Mouse (Mus musculus) MEL (cell line): ENCODE data around the gene Gys1. TPM values are rescaled to one million over a fixed set of nuclear protein-coding genes. Genes with fewer than 3 reads are reported as not detected.

Experiments
- DNase-seq: peaks from one replicate; pipeline ENCODE4 v3.0.0; 2011; ENCODE audit warnings: low read depth, low spot score
- H3K27ac ChIP-seq: 2 replicates; pipeline ENCODE4 v1.5.1; 2012; ENCODE audit warnings: low read depth, mild to moderate bottlenecking, control low read depth, low read length, moderate library complexity; ENCODE audit not compliant: control insufficient read depth
- H3K27me3 ChIP-seq, 2 experiments: fragments of 150-350 bp in 1 of 2; sonication (generic) in 1 of 2; 2 replicates each; pipeline ENCODE4 v1.6.1; 2012; ENCODE audit warnings: low read length in 2 of 2, mild to moderate bottlenecking in 2 of 2, improper control_type of control experiment in 1 of 2, moderate library complexity in 1 of 2; ENCODE audit not compliant: insufficient read depth in 2 of 2, control insufficient read depth in 1 of 2
- H3K36me3 ChIP-seq, 2 experiments: 2 replicates each; pipeline ENCODE4 v1.6.1; 2012 to 2014; ENCODE audit warnings: low read length in 2 of 2, improper control_type of control experiment in 1 of 2, inconsistent platforms in 1 of 2, mild to moderate bottlenecking in 1 of 2; ENCODE audit not compliant: insufficient read depth in 2 of 2, control insufficient read depth in 1 of 2
- H3K4me1 ChIP-seq, 2 experiments: fragments of 150-350 bp in 1 of 2; sonication (generic) in 1 of 2; 2 replicates each; pipeline ENCODE4 v1.6.1; 2012; ENCODE audit warnings: low read length in 2 of 2, improper control_type of control experiment in 1 of 2, mild to moderate bottlenecking in 1 of 2; ENCODE audit not compliant: insufficient read depth in 2 of 2, control insufficient read depth in 1 of 2
- H3K4me3 ChIP-seq, 2 experiments: fragments of 150-350 bp in 1 of 2; sonication (generic) in 1 of 2; 2 replicates each; pipeline ENCODE4 v1.5.1; 2012; ENCODE audit warnings: low read depth in 2 of 2, low read length in 2 of 2, mild to moderate bottlenecking in 2 of 2, moderate library complexity in 2 of 2, control low read depth in 1 of 2, improper control_type of control experiment in 1 of 2; ENCODE audit not compliant: control insufficient read depth in 1 of 2, insufficient read depth in 1 of 2
- H3K79me2 ChIP-seq: 2 replicates; pipeline ENCODE4 v1.6.1; 2012; ENCODE audit warnings: mild to moderate bottlenecking, low read length, moderate library complexity; ENCODE audit not compliant: control insufficient read depth, poor library complexity, insufficient read depth
- H3K9ac ChIP-seq: 2 replicates; pipeline ENCODE4 v1.6.1; 2012; ENCODE audit warnings: low read depth, mild to moderate bottlenecking, control low read depth, low read length, moderate library complexity; ENCODE audit not compliant: control insufficient read depth, poor library complexity, severe bottlenecking
- H3K9me3 ChIP-seq: fragments of 150-350 bp; sonication (generic); replicated peaks from 2 replicates; pipeline ENCODE4 v1.6.1; 2012; ENCODE audit warnings: mild to moderate bottlenecking, low read length, improper control_type of control experiment, moderate library complexity; ENCODE audit not compliant: insufficient read depth
- BHLHE40 ChIP-seq: IDR thresholded peaks from 2 replicates; pipeline ENCODE4 v1.6.1; 2012; ENCODE audit warnings: low read depth, mild to moderate bottlenecking, inconsistent platforms, low read length, improper control_type of control experiment, borderline replicate concordance
- CTCF ChIP-seq, 3 experiments: IDR thresholded peaks in 2 of 3; conservative IDR thresholded peaks in 1 of 3; 2 replicates each; pipeline ENCODE4 v1.5.1; 2011 to 2012; ENCODE audit warnings: low read length in 3 of 3, low read depth in 2 of 3, mild to moderate bottlenecking in 2 of 3, improper control_type of control experiment in 1 of 3, inconsistent platforms in 1 of 3, mixed read lengths in 1 of 3, moderate library complexity in 1 of 3; ENCODE audit not compliant: control insufficient read depth in 1 of 3, insufficient read depth in 1 of 3, poor library complexity in 1 of 3, severe bottlenecking in 1 of 3
- EP300 ChIP-seq, 2 experiments: IDR thresholded peaks; 2 replicates each; pipeline ENCODE4 v1.6.1; 2011; ENCODE audit warnings: improper control_type of control experiment in 2 of 2, low read length in 2 of 2, low read depth in 1 of 2, mild to moderate bottlenecking in 1 of 2
- ETS1 ChIP-seq: IDR thresholded peaks from 2 replicates; pipeline ENCODE4 v1.6.1; 2012; ENCODE audit warnings: low read depth, mild to moderate bottlenecking, inconsistent platforms, low read length, improper control_type of control experiment, moderate library complexity
- GABPA ChIP-seq: IDR thresholded peaks from 2 replicates; pipeline ENCODE4 v1.6.1; 2012; ENCODE audit warnings: low read depth, mild to moderate bottlenecking, inconsistent platforms, low read length, improper control_type of control experiment, moderate library complexity
- KAT2A ChIP-seq: conservative IDR thresholded peaks from 2 replicates; pipeline ENCODE4 v1.6.1; 2012; ENCODE audit warnings: low read depth, low read length, improper control_type of control experiment, inconsistent platforms
- MAX ChIP-seq: IDR thresholded peaks from 2 replicates; pipeline ENCODE4 v1.6.1; 2011; ENCODE audit warnings: low read length, improper control_type of control experiment
- MAZ ChIP-seq: IDR thresholded peaks from 2 replicates; pipeline ENCODE4 v1.6.1; 2012; ENCODE audit warnings: low read depth, mild to moderate bottlenecking, inconsistent platforms, low read length, improper control_type of control experiment
- MXI1 ChIP-seq: IDR thresholded peaks from 2 replicates; pipeline ENCODE4 v1.6.1; 2011; ENCODE audit warnings: mild to moderate bottlenecking, low read depth, low read length, improper control_type of control experiment
- MYC ChIP-seq: IDR thresholded peaks from 2 replicates; pipeline ENCODE4 v1.6.1; 2011; ENCODE audit warnings: low read depth, mild to moderate bottlenecking, low read length, improper control_type of control experiment, moderate library complexity
- NELFE ChIP-seq: IDR thresholded peaks from 2 replicates; pipeline ENCODE4 v1.6.1; 2011; ENCODE audit warnings: low read depth, low read length, improper control_type of control experiment
- NRF1 ChIP-seq: IDR thresholded peaks from 2 replicates; pipeline ENCODE4 v1.6.1; 2014; ENCODE audit warnings: low read depth, mild to moderate bottlenecking, inconsistent platforms, low read length, improper control_type of control experiment, moderate library complexity; ENCODE audit not compliant: poor library complexity, insufficient read depth, severe bottlenecking
- POLR2AphosphoS2 ChIP-seq: IDR thresholded peaks from 2 replicates; pipeline ENCODE4 v1.6.1; 2011; ENCODE audit warnings: low read length, improper control_type of control experiment
- RAD21 ChIP-seq: IDR thresholded peaks from 2 replicates; pipeline ENCODE4 v1.6.1; 2011; ENCODE audit warnings: mild to moderate bottlenecking, low read depth, low read length, improper control_type of control experiment
- RCOR1 ChIP-seq: IDR thresholded peaks from 2 replicates; pipeline ENCODE4 v1.6.1; 2012; ENCODE audit warnings: low read depth, mild to moderate bottlenecking, inconsistent platforms, low read length, improper control_type of control experiment
- TCF12 ChIP-seq: IDR thresholded peaks from 2 replicates; pipeline ENCODE4 v1.6.1; 2014; ENCODE audit warnings: low read depth, mild to moderate bottlenecking, inconsistent platforms, low read length, improper control_type of control experiment, moderate library complexity
- UBTF ChIP-seq: IDR thresholded peaks from 2 replicates; pipeline ENCODE4 v1.6.1; 2012; ENCODE audit warnings: low read depth, mild to moderate bottlenecking, inconsistent platforms, low read length, improper control_type of control experiment, moderate library complexity, borderline replicate concordance; ENCODE audit not compliant: insufficient read depth
- USF1 ChIP-seq: IDR thresholded peaks from 2 replicates; pipeline ENCODE4 v1.6.1; 2014; ENCODE audit warnings: low read depth, mild to moderate bottlenecking, inconsistent platforms, low read length, improper control_type of control experiment, moderate library complexity
- ZC3H11A ChIP-seq: IDR thresholded peaks from 2 replicates; pipeline ENCODE4 v1.6.1; 2012; ENCODE audit warnings: low read depth, mild to moderate bottlenecking, inconsistent platforms, low read length, improper control_type of control experiment
- polyA plus RNA-seq, 2 experiments: library from polyadenylated mRNA; stranded (reverse) in 1 of 2; unstranded in 1 of 2; fragments of >175 nt in 1 of 2; fragments of >200 nt in 1 of 2; gene quantifications; 2 replicates each; pipeline versions ENCODE4 v1.2.1 to v1.2.4; 2012; ENCODE audit warnings: low replicate concordance in 2 of 2, low read depth in 1 of 2; ENCODE audit not compliant: insufficient read length in 2 of 2, insufficient read depth in 1 of 2, missing spikeins in 1 of 2
- total RNA-seq: library from RNA; depleted of rRNA; stranded (reverse); fragments of 300-350 nt; gene quantifications from 2 replicates; pipeline ENCODE4 v1.2.3, GENCODE M21; 2012

Gys1 gene
- total and polyA plus RNA-seq, 3 experiments: 12.8 to 46.9 TPM; not detected in 1

DNA sequence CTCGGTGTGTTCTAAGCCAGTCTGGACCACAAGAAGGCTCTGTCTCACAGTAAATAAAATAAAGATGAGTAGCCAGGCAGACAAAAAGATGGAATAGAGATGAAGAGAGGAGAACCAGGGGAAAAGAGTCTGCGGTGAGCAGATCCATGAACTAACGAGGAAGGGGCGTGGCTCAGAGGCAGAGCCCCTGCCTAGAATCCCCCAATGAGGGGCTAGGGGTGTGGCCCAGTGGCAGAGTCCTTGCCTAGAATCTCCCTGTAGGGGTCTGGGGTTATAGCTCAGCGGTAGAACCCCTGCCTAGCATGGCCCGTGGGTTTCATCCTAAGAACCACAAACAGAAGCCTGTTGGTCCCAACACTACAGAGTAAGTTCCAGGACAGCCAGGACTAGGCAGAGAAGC lies 2.4 kb downstream of the Gys1 start:
- no peak overlapping the region for H3K9ac ChIP-seq
- no peak for TF ChIP-seq TCF12
- TF ChIP-seq MAZ: no peak
- TF ChIP-seq GABPA: no peak
- no peak for TF ChIP-seq MAX
- no peak for TF ChIP-seq ZC3H11A
- TF ChIP-seq NELFE: no peak
- TF ChIP-seq UBTF: no peak
- no peak for TF ChIP-seq POLR2AphosphoS2
- TF ChIP-seq KAT2A: no peak
- TF ChIP-seq ETS1: no peak
- no peak for TF ChIP-seq EP300 (IDR thresholded peaks at IDR 0.05; ENCODE audit: low read depth in 1 of 2, low read length in 2 of 2)
- no peak for TF ChIP-seq NRF1
- TF ChIP-seq RCOR1: no peak
- no peak for TF ChIP-seq MYC
- TF ChIP-seq USF1: no peak
- no peak for TF ChIP-seq BHLHE40
- TF ChIP-seq MXI1: no peak
- no peaks in the 10 kb centered on the region for H3K9me3 ChIP-seq
- H3K27me3 ChIP-seq: no peaks in the 10 kb centered on the region
- peaks cover under 1 to 8% of the 10 kb centered on the region in 2 experiments; a peak in 3 of 4 replicates for H3K36me3 ChIP-seq
- peaks cover 28% of the 10 kb centered on the region for H3K79me2 ChIP-seq
- no peak overlapping the region for H3K4me3 ChIP-seq
- peaks cover 0 to 9% of the 10 kb centered on the region in 2 experiments; a peak in 3 of 4 replicates for H3K4me1 ChIP-seq
- H3K27ac ChIP-seq: no peak overlapping the region
- no peak for DNase-seq

DNA sequence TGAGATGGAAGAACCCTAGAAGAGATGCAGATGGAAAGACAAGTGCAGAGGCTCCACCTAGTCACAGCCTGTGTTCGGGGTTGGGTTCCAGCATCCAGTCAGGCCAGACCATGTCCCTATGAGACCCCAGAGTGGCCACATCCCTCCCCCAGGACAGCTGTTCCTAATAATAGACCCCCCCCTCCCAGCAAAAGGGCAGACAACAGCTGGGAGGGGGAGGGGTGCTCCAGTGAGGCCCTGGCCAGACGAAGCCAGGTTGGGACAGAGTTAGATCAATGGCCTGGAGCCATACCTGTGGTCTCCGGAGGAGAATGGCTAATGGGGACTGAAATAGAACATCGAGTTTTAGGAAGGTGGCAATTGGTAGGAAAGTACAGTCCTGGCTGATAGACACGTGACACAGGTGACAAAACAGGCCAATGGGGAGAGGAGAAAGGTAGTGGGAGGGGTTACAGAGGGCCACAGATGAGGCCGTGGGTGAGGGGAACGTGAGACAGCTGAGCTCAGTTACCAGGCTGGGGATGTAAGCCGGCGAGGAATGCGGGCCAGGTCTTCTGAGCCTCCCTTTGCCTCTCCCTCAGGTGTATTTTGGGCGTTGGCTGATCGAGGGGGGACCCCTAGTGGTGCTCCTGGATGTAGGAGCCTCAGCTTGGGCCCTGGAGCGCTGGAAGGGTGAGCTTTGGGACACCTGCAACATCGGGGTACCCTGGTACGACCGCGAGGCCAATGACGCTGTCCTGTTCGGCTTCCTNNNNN lies 3.1 kb downstream of the Gys1 start, which contains the start of gene Ruvbl2:
Gene Ruvbl2 (minus strand): TSS at position 576 of the 756 bp plus-strand sequence.
- DNase-seq: no peak
- Histone ChIP-seq H3K27me3 (no peaks in the 10 kb centered on the region), H3K36me3 (peaks cover 2 to 6% of the 10 kb centered on the region in 2 experiments; a peak in 3 of 4 replicates), H3K79me2 (peaks cover 21% of the 10 kb centered on the region), H3K4me3 (no peak within 1 kb of the TSS), H3K9ac (no peak within 1 kb of the TSS), H3K9me3 (no peaks in the 10 kb centered on the region), H3K27ac (no peak within 1 kb of the TSS), H3K4me1 (peaks cover 0 to 7% of the 10 kb centered on the region in 2 experiments; a peak in 3 of 4 replicates)
- TF ChIP-seq POLR2AphosphoS2: no peak
- peak in 2 of 3 experiments; percentile 24 to 35; a peak in 4 of 6 replicates for TF ChIP-seq CTCF (IDR thresholded peaks at IDR 0.05 in 2 of 3, conservative IDR thresholded peaks at IDR 0.05 in 1 of 3; ENCODE audit: control insufficient read depth in 1 of 3, insufficient read depth in 1 of 3, low read depth in 2 of 3, low read length in 3 of 3, poor library complexity in 1 of 3, severe bottlenecking in 1 of 3)
- peak; percentile 7 for TF ChIP-seq RAD21
